Comparison of ENCODE assay signal across 7 mouse cellular contexts in the genomic region with DNA sequence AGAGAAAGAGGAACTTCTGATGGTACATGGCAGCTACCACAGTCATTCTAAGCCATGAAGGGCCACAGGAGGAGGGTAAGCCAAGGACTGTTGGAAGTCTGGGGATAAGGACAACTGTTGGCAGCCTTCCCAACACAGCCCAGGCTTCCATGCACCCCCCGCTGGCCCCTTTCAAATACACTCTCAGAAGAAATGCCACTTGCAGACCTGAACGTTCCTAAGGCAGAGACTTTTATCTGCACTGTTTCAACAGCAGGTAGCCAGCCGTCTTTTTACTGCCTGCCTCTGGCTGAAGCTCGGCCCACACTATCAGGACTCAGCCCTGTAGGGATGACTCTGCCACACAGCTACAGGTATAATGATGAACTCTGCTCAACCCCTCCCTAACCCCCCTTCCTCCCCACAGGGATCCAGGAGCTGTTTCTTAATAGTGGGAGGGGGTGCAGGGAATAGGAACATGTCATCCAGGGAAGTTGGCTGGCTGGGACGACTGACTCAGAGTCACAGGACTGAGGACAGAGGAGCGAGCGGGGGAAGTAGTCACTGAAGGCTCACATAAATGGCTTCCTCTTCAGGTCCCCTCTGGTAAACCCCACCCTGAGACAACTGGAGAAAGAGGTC. TPM values are rescaled to one million over a fixed set of nuclear protein-coding genes. Genes with fewer than 3 reads are reported as not detected.
DNase-seq lines count a peak whose midpoint lies in the region; ATAC-seq and TF ChIP-seq lines count a peak whose summit lies in the region.

No protein-coding gene starts in this region.

- no peaks in the 10 kb centered on the region for H3K27me3 ChIP-seq in liver, adult 2 months (ENCODE audit: control insufficient read depth, insufficient read depth, low read length)
- no peaks in the 10 kb centered on the region for H3K27me3 ChIP-seq in forebrain, embryonic 12.5 days
- H3K27me3 ChIP-seq in limb, embryonic 10.5 days (ENCODE audit: low read depth, poor library complexity, severe bottlenecking) = no peaks in the 10 kb centered on the region

- peaks cover 6% of the 10 kb centered on the region for H3K79me2 ChIP-seq in liver, adult 2 months (ENCODE audit: control insufficient read depth, insufficient read depth, low read length)

- H3K9ac ChIP-seq in liver, adult 2 months (ENCODE audit: low read depth, low read length) = no peak overlapping the region
- no peak overlapping the region for H3K9ac ChIP-seq in forebrain, embryonic 12.5 days

- no peaks in the 10 kb centered on the region for H3K9me3 ChIP-seq in forebrain, embryonic 12.5 days
- H3K9me3 ChIP-seq in limb, embryonic 10.5 days (replicated peaks) = no peaks in the 10 kb centered on the region

- no peak for TF ChIP-seq CTCF in liver, adult 2 months (IDR thresholded peaks at IDR 0.05; ENCODE audit: low read depth, low read length)
- TF ChIP-seq CTCF in brain, embryonic 14.5 days (IDR thresholded peaks at IDR 0.05; ENCODE audit: borderline replicate concordance, extremely low read depth, insufficient read depth, insufficient read length) = no peak
- no peak for TF ChIP-seq CTCF in olfactory bulb, adult 2 months (IDR thresholded peaks at IDR 0.05; ENCODE audit: insufficient read depth, low read depth, low read length)

- ATAC-seq in forebrain, embryonic 12.5 days (ENCODE audit: low FRiP score) = no peak

- peak; percentile 46 for DNase-seq in liver, adult 2 months (ENCODE audit: extremely low read depth, low read depth, low spot score)
- DNase-seq in liver = no peak
- DNase-seq in brain, embryonic 14.5 days (ENCODE audit: low read depth) = peak; percentile 72
- no peak for DNase-seq in limb, embryonic 10.5 days (ENCODE audit: low spot score)
- no peak for DNase-seq in thymus, postnatal 10 days (ENCODE audit: low spot score in 2 of 2)

- peaks cover 16% of the 10 kb centered on the region for H3K4me1 ChIP-seq in liver, adult 2 months (ENCODE audit: control insufficient read depth, insufficient read depth, low read length)
- H3K4me1 ChIP-seq in forebrain, embryonic 12.5 days = peaks cover 25% of the 10 kb centered on the region
- H3K4me1 ChIP-seq in limb, embryonic 10.5 days = peaks cover 59% of the 10 kb centered on the region
- peaks cover 55% of the 10 kb centered on the region for H3K4me1 ChIP-seq in olfactory bulb, adult 2 months (ENCODE audit: control insufficient read depth, insufficient read depth, low read length)

- no peak overlapping the region for H3K4me2 ChIP-seq in forebrain, embryonic 12.5 days

- peak overlapping the region; percentile 40 for H3K27ac ChIP-seq in liver, adult 2 months (replicated peaks; ENCODE audit: insufficient read depth, low read depth, low read length)
- H3K27ac ChIP-seq in forebrain, embryonic 12.5 days = peak overlapping the region; percentile 15; the same call in 1 of the 2 replicates
- H3K27ac ChIP-seq in limb, embryonic 10.5 days = 0 out of 2 replicates have a peak overlapping the region, but pooled peaks have one; percentile 9
- H3K27ac ChIP-seq in olfactory bulb, adult 2 months (ENCODE audit: insufficient read depth, low read depth, low read length) = peak overlapping the region; percentile 62

- peaks cover 38% of the 10 kb centered on the region for H3K36me3 ChIP-seq in liver, adult 2 months (ENCODE audit: control insufficient read depth, insufficient read depth, low read length)
- H3K36me3 ChIP-seq in forebrain, embryonic 12.5 days (replicated peaks) = peaks cover 71% of the 10 kb centered on the region
- H3K36me3 ChIP-seq in limb, embryonic 10.5 days = peaks cover 94% of the 10 kb centered on the region

- H3K4me3 ChIP-seq in liver, adult 2 months (ENCODE audit: insufficient read depth, low read depth, low read length) = no peak overlapping the region
- H3K4me3 ChIP-seq in forebrain, embryonic 12.5 days (replicated peaks) = no peak overlapping the region
- H3K4me3 ChIP-seq in limb, embryonic 10.5 days = no peak overlapping the region
- no peak overlapping the region for H3K4me3 ChIP-seq in olfactory bulb, adult 2 months (ENCODE audit: insufficient read depth, low read depth, low read length)

- WGBS in liver, adult 2 months = 60% methylated on average over 7 of the region's 7 CpGs
- WGBS in forebrain, embryonic 12.5 days = 57% methylated on average over 7 of the region's 7 CpGs
- 54% methylated on average over 7 of the region's 7 CpGs for WGBS in limb, embryonic 10.5 days
- 40% methylated on average over 7 of the region's 7 CpGs for WGBS in olfactory bulb, adult 2 months

- no peak for TF ChIP-seq POLR2A in liver, adult 2 months (IDR thresholded peaks at IDR 0.05; ENCODE audit: extremely low read depth, insufficient read depth, low read length)
- no peak for TF ChIP-seq POLR2A in brain, embryonic 14.5 days (IDR thresholded peaks at IDR 0.05; ENCODE audit: borderline replicate concordance, extremely low read depth, insufficient read depth, insufficient read length, poor library complexity, severe bottlenecking)
- TF ChIP-seq POLR2A in olfactory bulb, adult 2 months (IDR thresholded peaks at IDR 0.05; ENCODE audit: insufficient read depth, low read depth, low read length) = no peak

RNA-seq across cellular contexts. Expression of a gene that starts 24.5 kb away (rescaled TPM):
- total RNA-seq in liver, adult 2 months (2014; rRNA removed) = 193 and 278 TPM in 2 replicates
- 354 and 373 TPM in 2 replicates for polyA plus RNA-seq in liver, adult 2 months (2012; rRNA removed)
- polyA plus RNA-seq in brain, embryonic 14.5 days (2012; rRNA removed) = 155 and 269 TPM in 2 replicates
- polyA plus RNA-seq in forebrain, embryonic 12.5 days (2016; fragmentation: Nextera tagmentation; extraction: Ambion mirVana) = 81.4 and 81.8 TPM in 2 replicates
- 48.6 and 67.8 TPM in 2 replicates for polyA plus RNA-seq in limb, embryonic 10.5 days (2016; fragmentation: Nextera tagmentation; extraction: Ambion mirVana)
- polyA plus RNA-seq in olfactory bulb, adult 2 months (2012; ENCODE audit: insufficient read depth, insufficient read length, low replicate concordance, missing spikeins) = 404 and 471 TPM in 2 replicates

RNA-seq across cellular contexts. Expression of a gene that starts 46.4 kb away (rescaled TPM):
- total RNA-seq in liver, adult 2 months (2014; rRNA removed) = 27.7 and 29.1 TPM in 2 replicates
- polyA plus RNA-seq in liver, adult 2 months (2012; rRNA removed) = 29.4 and 44.7 TPM in 2 replicates
- 5.7 and 7.4 TPM in 2 replicates for polyA plus RNA-seq in brain, embryonic 14.5 days (2012; rRNA removed)
- 4.5 and 5.4 TPM in 2 replicates for polyA plus RNA-seq in forebrain, embryonic 12.5 days (2016; fragmentation: Nextera tagmentation; extraction: Ambion mirVana)
- polyA plus RNA-seq in limb, embryonic 10.5 days (2016; fragmentation: Nextera tagmentation; extraction: Ambion mirVana) = 8.4 and 9.7 TPM in 2 replicates
- not detected in 2 replicates for polyA plus RNA-seq in olfactory bulb, adult 2 months (2012; ENCODE audit: insufficient read depth, insufficient read length, low replicate concordance, missing spikeins)

Comparison
In these comparisons a context has a peak if more than half of its experiments do, and no peak if none do; other contexts are left out.
1. DNase-seq: peak in liver, adult 2 months (single experiment) and brain, embryonic 14.5 days (single experiment); none in liver (single experiment), limb, embryonic 10.5 days (single experiment) and thymus, postnatal 10 days (0 of 2).
2. H3K27ac ChIP-seq: peak in every context shown above with its lines; median percentile 62 in olfactory bulb, adult 2 months; 40 in liver, adult 2 months; 15 in forebrain, embryonic 12.5 days; 9 in limb, embryonic 10.5 days.